Mouse (Mus musculus) cerebellum, adult 11-12 months (tissue): ENCODE data around the gene Naa15.
A peak's percentile ranks its signal among the peaks of the same experiment; 100 is the strongest.
"Not testable (repeated sequence)": the region's sequence is repeated elsewhere in the genome, so short reads cannot be mapped to it uniquely, and the experiment has no call there.

Source experiments
- DNase-seq: peaks from one replicate; pipeline ENCODE4 v3.0.0; 2022

Gene Naa15

DNA sequence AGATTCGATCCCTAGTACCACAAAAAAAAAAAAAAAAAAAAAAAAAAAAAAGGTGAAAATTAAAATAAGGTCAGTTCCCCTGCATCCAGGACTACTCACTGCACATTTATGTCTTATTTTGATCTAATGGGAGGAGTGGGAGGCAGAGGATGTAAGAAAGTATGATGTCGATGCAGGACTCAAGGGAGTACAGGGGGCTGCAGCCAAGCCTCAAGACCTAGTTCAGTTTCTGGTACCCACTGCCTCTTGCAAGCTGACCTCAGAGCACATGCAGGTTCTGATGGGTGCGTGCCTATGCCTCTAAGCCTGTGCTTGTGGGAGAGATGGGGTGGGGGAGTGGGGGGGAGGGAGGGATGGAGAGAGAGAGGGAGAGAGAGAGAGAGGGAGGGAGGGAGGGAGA is 20.1 kb upstream of the Naa15 start:
- no peak for DNase-seq

GRCm38 (mm10) chr3:51395461-51396145 is 19.3 kb upstream of the Naa15 start:
- DNase-seq = no peak

DNA sequence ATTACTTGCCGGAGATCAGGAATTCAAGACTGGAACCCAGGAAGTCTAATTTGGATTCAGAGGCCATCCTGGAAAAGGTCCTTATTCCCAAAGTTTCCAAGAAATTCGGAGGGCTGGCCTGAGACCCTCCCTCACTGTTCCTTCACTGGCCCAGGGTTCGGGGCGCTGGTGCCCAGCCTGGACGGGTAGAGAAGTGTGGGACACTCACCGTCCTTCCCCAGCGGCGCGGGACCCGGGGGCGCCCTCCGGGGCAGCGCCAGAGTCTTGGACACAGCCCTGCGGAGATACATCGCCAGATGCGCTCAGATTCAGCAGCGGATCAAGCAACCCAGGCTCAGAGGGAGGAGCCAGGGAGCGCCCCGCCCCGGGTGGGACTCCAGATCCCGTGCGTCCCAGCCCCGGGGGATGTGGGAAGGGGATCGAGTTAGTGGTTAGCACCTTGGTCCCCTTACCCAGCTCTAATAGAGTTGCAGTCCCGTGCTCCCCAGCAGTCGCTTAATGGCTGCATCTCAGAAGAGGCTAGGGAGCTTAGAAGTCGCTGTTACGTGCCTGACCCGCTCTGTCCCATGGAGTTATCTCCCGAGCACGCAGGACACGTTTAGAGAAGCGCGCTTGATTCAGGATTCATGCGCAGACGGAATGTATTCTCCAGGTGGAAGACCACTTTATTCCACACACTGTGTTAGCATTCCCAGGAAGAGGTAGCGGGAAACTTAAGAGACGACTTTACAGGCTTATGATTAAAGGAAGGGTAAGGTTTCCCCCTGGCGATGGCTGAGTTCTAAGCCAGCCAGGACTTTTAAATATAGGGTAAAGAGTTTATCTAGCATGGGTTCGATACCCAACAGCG is 18.5 kb upstream of the Naa15 start, which contains the start of gene Mgarp:
Gene Mgarp (minus strand): TSS at position 520 of the 850 bp plus-strand sequence.
- no peak for DNase-seq

- no peak for DNase-seq
Measured at GRCm38 (mm10) chr3:51397700-51398299, 17.1 kb upstream of the Naa15 start.

DNA sequence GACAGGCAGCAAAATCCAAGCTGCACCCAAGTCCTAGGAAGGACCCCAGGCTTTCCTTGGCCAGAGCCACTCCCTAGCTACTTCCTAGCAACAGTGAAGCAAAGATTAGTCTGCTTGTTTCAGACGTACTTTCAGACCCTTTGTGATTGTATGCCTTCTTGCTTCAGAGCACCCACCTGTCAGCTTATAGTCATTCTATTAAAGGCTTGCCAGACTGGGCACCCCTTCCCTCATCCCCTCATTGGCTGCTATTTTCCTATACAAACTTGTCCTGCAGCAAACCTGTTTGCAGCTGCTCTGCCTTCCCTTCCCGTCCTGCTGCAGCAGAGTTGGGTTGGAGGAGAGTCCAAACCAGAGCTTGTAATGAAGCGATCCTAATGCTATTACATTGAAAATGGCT is 16.3 kb upstream of the Naa15 start:
- DNase-seq = no peak

- DNase-seq = no peak
Measured at GRCm38 (mm10) chr3:51399531-51399930, 15.4 kb upstream of the Naa15 start.

DNA sequence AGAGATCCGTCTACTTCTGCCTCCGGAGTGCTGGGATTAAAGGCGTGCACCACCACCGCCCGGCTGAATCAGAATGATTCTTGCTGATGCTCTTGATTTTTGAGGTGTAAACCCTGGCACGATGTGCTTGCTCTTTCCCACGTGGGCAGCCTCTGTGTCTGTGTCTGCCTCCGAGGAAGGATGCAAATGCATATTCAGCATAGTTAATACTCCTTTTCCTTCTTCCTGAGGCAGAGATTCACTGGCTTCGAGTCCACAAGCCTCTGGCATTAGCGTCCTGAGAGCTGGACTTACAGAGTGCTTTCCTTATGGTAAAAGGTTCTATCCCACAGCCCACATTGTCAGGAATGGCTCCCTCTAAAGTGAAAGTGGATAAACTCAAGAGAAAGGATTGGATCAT is 14.3 kb upstream of the Naa15 start:
- no peak for DNase-seq

DNA sequence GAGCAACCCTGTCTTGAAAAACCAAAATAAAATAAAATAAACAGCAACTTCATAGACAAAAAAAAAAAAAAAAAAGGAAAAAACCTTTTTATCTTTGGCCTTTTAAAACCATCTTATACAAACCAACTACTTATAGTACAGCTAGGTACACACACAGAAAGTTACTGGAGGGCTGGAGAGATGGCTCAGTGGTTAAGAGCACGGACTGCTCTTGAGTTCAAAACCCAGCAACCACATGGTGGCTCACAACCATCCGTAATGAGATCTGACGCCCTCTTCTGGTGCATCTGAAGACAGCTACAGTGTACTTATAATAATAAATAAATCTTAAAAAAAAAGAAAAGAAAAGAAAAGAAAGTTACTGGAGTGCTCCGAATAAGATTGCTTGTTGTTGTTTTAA is 12.9 kb upstream of the Naa15 start:
- DNase-seq = not testable (repeated sequence)

- no peak for DNase-seq
Measured at GRCm38 (mm10) chr3:51402628-51403027, 12.3 kb upstream of the Naa15 start.

GRCm38 (mm10) chr3:51407870-51408560 is 6.9 kb upstream of the Naa15 start:
- no peak for DNase-seq

GRCm38 (mm10) chr3:51408561-51409183 is 6.3 kb upstream of the Naa15 start, which contains the start of gene Ndufc1:
Ndufc1 (minus strand) TSS chr3:51408988.
- DNase-seq = peak; percentile 93

DNA sequence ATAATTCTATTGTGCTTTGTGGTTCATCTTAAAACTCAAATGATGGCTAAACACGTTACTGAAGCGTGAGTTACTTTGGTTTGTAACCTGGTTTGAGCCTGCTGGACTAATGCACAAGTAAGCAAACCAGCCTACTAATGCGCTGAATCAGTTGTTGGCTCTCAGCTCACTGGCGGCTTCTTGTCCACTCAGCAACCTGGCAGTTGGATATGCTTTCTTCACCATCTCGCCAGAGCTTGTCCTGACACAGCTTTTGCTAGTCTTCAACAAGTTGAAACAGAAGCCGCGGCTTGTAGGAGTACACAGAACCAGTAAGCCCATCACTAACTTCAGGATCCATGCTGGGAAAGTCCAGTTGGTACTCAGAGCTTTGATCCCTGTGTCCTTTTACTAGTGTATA is 2.5 kb upstream of the Naa15 start:
- DNase-seq = no peak

DNA sequence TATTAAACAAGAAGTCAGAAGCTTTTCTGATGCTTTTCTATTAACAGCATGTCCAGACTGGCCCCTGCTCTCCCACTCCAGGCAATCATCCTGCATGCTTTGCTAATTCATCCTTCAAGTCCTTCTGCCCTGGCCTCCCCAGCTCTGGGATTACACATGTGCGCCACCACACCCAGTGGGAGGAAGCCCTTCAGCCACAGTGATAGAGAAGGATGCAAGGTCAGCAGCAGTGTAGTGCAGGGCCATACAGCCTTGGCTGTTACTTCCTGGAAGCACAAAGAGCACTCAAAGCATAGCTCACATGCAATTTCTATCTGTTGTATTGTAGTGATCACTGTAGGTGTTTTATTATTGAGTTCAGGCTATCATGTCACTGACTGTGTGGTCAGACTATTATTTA is 1.7 kb upstream of the Naa15 start:
- DNase-seq = no peak

DNA sequence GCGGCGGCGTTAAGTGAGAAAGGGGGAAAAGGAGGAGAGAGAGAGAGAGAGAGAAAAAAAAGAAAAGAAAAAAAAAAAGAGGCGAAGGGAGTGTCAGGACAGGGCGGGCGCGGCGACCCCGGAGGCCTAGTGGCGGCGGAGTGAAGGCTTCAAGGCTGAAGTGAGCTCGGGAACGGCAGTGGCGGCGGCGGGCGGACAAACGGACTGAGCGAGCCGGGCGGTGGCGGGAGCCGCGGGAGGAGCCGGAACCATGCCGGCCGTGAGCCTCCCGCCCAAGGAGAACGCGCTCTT is 1.1 kb downstream of the Naa15 start:
- DNase-seq = no peak

DNA sequence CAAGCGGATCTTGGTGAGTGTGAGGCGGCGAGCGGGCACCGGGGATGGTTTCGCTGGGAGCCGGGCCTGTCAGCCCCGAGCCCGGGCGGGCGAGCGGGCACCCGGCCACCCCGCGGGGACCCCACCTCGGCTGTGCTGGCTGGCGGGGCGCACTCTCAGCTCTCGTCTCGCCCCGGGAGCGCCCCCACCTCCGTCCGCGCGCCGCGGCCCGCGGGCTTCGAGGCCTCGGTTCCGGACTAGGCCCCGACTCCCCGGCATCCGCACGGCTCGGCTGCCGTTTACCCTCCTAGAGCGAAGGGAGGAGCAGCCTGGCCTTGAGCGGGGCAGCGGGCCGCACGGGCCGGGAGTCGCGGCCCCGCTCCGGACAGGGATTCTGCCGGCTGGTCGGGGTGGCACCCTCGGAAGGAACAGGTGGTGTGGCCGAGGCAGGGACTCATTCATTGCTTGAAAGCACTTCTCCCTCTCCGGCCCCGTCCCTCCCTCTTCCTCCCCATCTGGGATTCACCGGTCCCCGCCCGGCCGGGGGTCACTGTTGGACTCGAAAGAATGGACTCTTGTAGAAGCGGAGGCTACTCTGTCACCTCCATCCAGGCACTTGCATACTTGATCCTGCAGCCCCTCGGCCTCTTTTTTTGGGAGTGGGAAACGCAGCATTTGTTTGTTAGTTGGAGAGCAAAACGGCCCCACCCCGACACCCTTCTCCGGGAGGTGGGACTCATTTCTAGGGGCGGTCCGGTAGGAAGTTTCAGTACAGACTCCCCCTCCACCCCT is 1.6 kb downstream of the Naa15 start:
- DNase-seq = peak; percentile 65

- DNase-seq = no peak
Measured at GRCm38 (mm10) chr3:51417135-51417458, 2.1 kb downstream of the Naa15 start.

- no peak for DNase-seq
Measured at GRCm38 (mm10) chr3:51417485-51417884, 2.5 kb downstream of the Naa15 start.

DNA sequence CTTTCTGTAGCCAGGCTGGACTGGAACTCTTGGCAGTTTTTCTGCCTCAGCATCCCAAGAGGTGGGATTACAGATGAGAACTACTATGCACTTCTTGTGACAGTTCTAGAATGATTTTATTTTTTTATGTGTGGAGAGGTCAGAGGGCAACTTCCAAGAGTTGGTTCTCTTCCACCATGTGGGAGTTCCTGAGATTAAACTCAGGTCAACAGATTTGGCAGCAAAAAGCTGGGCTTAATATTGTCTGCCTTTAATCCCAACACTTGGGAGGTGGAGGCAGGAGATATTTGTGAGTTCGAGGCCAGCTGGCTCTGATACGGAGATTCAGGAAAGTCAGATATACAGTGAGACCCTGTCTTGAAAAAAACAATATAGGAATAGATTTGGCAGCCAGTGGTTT is 3.0 kb downstream of the Naa15 start:
- no peak for DNase-seq

DNA sequence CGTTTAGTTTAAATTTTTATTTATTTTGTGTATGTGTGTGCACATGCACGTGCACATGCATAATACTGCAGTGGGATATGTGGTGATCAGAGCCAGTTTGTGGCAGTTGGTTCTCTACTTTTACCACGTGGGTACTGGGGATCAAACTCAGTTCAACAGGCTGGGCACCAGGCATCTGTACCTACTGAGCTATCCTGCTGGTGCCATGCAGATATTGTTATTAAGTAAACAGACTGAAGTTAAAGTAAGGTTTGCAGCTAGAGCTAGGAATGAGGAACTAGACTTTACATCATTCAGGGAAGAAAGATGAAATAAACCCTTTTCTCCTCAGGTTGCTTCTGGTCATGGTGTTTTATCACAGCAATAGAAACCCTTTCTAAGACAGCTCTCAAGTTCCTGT is 7.0 kb downstream of the Naa15 start:
- no peak for DNase-seq

GRCm38 (mm10) chr3:51425394-51425793 is 10.4 kb downstream of the Naa15 start:
- no peak for DNase-seq

DNA sequence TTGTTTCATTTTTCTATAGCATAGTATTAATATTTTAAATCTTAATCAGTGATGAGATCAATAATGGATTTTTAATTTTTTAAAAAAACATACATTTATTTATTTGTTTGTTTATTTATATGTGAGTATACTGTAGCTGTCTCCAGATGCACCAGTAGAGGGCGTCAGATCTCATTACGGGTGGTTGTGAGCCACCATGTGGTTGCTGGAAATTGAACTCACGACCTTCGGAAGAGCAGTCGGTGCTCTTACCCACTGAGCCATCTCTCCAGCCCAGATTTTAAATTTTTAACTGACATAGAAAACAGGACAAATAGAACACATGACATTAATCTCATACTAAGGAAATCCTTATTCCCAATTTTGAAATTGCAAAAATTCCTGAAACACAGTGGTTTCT is 19.4 kb downstream of the Naa15 start:
- DNase-seq = not testable (repeated sequence)

- no peak for DNase-seq
Measured at GRCm38 (mm10) chr3:51434871-51435595, 20.1 kb downstream of the Naa15 start.
